Mouse (Mus musculus) liver, embryonic 13.5 days (tissue): ENCODE results near the gene Aldh1l1. TPM values are rescaled to one million over a fixed set of nuclear protein-coding genes. Genes with fewer than 3 reads are reported as not detected.

ENCODE experiments used
- ATAC-seq: fragments of 200-750 bp; cut with Nextera tagmentation; 2 replicates; pipeline ENCODE4 v1.8.0; 2017; ENCODE audit warnings: low read depth, mild to moderate bottlenecking, moderate number of reproducible peaks, moderate library complexity
- DNase-seq: peaks from one replicate; pipeline ENCODE4 v3.0.0; 2022
- H3K27ac ChIP-seq: fragments of 300-500 bp; sonication (generic); 2 replicates; pipeline ENCODE4 v1.5.1; 2015; ENCODE audit warnings: moderate library complexity, mild to moderate bottlenecking, inconsistent platforms
- H3K27me3 ChIP-seq: fragments of 300-500 bp; sonication (generic); 2 replicates; pipeline ENCODE4 v1.6.1; 2015; ENCODE audit warnings: mild to moderate bottlenecking, inconsistent platforms
- H3K36me3 ChIP-seq: fragments of 300-500 bp; sonication (generic); 2 replicates; pipeline ENCODE4 v1.6.1; 2015; ENCODE audit warnings: mild to moderate bottlenecking, inconsistent platforms
- H3K4me1 ChIP-seq: fragments of 300-500 bp; sonication (generic); replicated peaks from 2 replicates; pipeline ENCODE4 v1.6.1; 2015; ENCODE audit warnings: inconsistent platforms
- H3K4me2 ChIP-seq: fragments of 300-500 bp; sonication (generic); 2 replicates; pipeline ENCODE4 v1.6.1; 2015; ENCODE audit warnings: inconsistent platforms, mild to moderate bottlenecking, moderate library complexity
- H3K4me3 ChIP-seq: fragments of 300-500 bp; sonication (generic); replicated peaks from 2 replicates; pipeline ENCODE4 v1.5.1; 2015; ENCODE audit warnings: mild to moderate bottlenecking, inconsistent platforms
- H3K9ac ChIP-seq: fragments of 300-500 bp; sonication (generic); 2 replicates; pipeline ENCODE4 v1.6.1; 2015; ENCODE audit warnings: mild to moderate bottlenecking, inconsistent platforms
- H3K9me3 ChIP-seq: fragments of 300-500 bp; sonication (generic); replicated peaks from 2 replicates; pipeline ENCODE4 v1.6.1; 2016; ENCODE audit warnings: inconsistent platforms
- WGBS: fragments of 180-500 bp; shearing (Covaris S2); methylation state at CpG from one replicate; pipeline ENCODE4 v1.1.7; 2015; ENCODE audit not compliant: insufficient replicate concordance; 5-methylcytosine and 5-hydroxymethylcytosine counted together
- polyA plus RNA-seq: library from polyadenylated mRNA; unstranded; fragments of >200 nt; fragmentation: Nextera tagmentation; extraction: Ambion mirVana; gene quantifications from 2 replicates; pipeline ENCODE4 v1.2.1, GENCODE M21; 2015

The Aldh1l1 gene
- polyA plus RNA-seq, 1 experiment from 2014 or later = 12.3 TPM

GRCm38 (mm10) chr6:90567928-90568327 lies 81.7 kb downstream of the Aldh1l1 start:
- Histone ChIP-seq H3K4me3 (no peak overlapping the region), H3K36me3 (no peaks in the 10 kb centered on the region), H3K9ac (no peak overlapping the region), H3K27ac (no peak overlapping the region), H3K9me3 (no peaks in the 10 kb centered on the region), H3K4me2 (no peak overlapping the region), H3K4me1 (no peaks in the 10 kb centered on the region), H3K27me3 (0 out of 2 replicates have a peak, but pooled peaks cover 2% of the 10 kb centered on the region)
- WGBS = 52% methylated on average over 3 of the region's 3 CpGs
- ATAC-seq (no peak), DNase-seq (no peak)

DNA sequence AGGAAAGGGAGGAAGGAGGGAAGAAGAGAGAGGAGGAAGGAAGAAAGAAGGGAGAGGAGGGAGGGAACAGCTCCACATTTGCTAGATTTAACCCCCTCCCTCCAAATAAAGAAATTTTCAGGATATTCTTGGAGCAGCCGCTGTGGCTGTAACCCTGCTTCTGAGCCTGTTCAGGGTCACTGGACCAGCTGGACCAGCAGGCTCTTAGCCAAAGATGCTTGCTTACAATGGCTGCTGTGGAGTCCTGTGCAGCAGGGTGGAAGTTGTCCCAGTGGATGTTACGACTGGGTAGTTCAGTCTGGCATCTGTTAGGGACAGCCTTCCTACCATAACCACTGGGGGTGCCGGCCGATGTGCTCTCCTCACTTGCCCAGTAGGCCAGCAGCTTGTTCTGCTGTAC lies 82.5 kb downstream of the Aldh1l1 start:
- Histone ChIP-seq H3K27me3 (0 out of 2 replicates have a peak, but pooled peaks cover 2% of the 10 kb centered on the region), H3K36me3 (no peaks in the 10 kb centered on the region), H3K4me3 (no peak overlapping the region), H3K4me2 (no peak overlapping the region), H3K9me3 (no peaks in the 10 kb centered on the region), H3K9ac (no peak overlapping the region), H3K27ac (no peak overlapping the region), H3K4me1 (no peaks in the 10 kb centered on the region)
- WGBS = 79% methylated on average over 4 of the region's 4 CpGs
- no peak for ATAC-seq
- DNase-seq = no peak

- no peaks in the 10 kb centered on the region for H3K36me3 ChIP-seq
- 0 out of 2 replicates have a peak, but pooled peaks cover 2% of the 10 kb centered on the region for H3K27me3 ChIP-seq
- no peak overlapping the region for H3K4me3 ChIP-seq
- no peak overlapping the region for H3K9ac ChIP-seq
- whole genome bisulfite sequencing = 17% methylated on average over 12 of the region's 12 CpGs
- DNase-seq = no peak
- no peak overlapping the region for H3K4me2 ChIP-seq
- no peaks in the 10 kb centered on the region for H3K9me3 ChIP-seq
- H3K4me1 ChIP-seq = no peaks in the 10 kb centered on the region
- no peak for ATAC-seq
- no peak overlapping the region for H3K27ac ChIP-seq
Measured at GRCm38 (mm10) chr6:90569736-90570383, 83.6 kb downstream of the Aldh1l1 start.

GRCm38 (mm10) chr6:90570392-90570791 lies 84.2 kb downstream of the Aldh1l1 start:
- Histone ChIP-seq H3K27me3 (0 out of 2 replicates have a peak, but pooled peaks cover 2% of the 10 kb centered on the region), H3K4me2 (no peak overlapping the region), H3K27ac (no peak overlapping the region)

DNA sequence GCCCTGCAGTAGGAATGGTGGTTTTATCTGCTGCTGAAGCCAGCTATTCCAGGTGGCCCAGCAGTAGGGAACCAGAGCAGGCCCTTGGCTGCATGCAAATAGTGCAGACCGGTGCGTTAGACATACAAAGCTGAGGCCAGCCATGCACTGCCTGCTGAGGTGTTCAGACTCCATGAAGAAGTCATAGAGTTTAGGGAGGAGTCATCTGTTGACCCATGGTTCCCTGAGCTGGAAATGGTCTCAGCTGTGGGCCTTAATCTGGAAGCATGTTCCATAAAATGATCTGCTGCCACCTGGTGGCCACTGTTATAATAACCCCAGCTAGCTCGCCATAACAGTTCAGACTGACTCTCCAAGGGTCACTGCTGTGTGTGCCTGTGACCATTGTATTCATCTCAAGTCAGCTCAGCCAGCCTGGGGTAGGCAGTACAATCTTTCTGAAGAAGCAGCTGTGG lies 89.1 kb downstream of the Aldh1l1 start:
- no peaks in the 10 kb centered on the region for H3K9me3 ChIP-seq
- H3K4me1 ChIP-seq = no peaks in the 10 kb centered on the region
- DNase-seq = peak; percentile 44
- no peak for ATAC-seq
- no peak overlapping the region for H3K4me3 ChIP-seq
- H3K9ac ChIP-seq = no peak overlapping the region
- no peaks in the 10 kb centered on the region for H3K36me3 ChIP-seq
- no peaks in the 10 kb centered on the region for H3K27me3 ChIP-seq
- no peak overlapping the region for H3K4me2 ChIP-seq
- WGBS = 48% methylated on average over 3 of the region's 3 CpGs
- no peak overlapping the region for H3K27ac ChIP-seq

More at GRCm38 (mm10) chr6:90570392-90570791, 84.2 kb downstream of the Aldh1l1 start:
- ATAC-seq = no peak
- no peak for DNase-seq
- no peak overlapping the region for H3K4me3 ChIP-seq
- H3K36me3 ChIP-seq = no peaks in the 10 kb centered on the region
- H3K4me1 ChIP-seq = no peaks in the 10 kb centered on the region
- WGBS = 56% methylated on average over 8 of the region's 8 CpGs
- no peaks in the 10 kb centered on the region for H3K9me3 ChIP-seq
- no peak overlapping the region for H3K9ac ChIP-seq

DNA sequence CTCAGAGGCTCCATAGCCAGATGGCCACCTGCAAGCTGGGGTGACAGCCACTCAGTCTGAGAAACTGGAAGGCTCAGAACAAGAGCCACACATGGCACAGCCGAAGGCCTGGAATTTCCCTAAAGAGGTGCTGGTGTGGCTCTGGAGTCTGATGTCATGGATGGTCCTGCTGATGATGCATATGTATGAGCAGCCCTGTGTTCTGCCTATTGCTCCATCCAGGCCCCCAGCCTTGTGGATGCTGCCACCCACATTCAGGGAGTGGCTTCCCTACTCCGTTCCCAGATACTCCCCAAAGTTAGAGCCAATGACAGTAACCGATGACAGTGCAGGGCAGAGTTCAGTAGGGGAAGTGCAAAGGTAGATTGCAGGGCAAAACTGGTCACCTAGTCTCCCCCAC lies 91.9 kb downstream of the Aldh1l1 start:
- no peaks in the 10 kb centered on the region for H3K4me1 ChIP-seq
- WGBS = 50% methylated on average over 3 of the region's 3 CpGs
- H3K9ac ChIP-seq = peak overlapping the region; percentile 9; the same call in 1 of the 2 replicates
- ATAC-seq = peak; percentile 71
- no peaks in the 10 kb centered on the region; the same call in none of the 2 replicates for H3K27me3 ChIP-seq
- no peak overlapping the region for H3K4me2 ChIP-seq
- no peaks in the 10 kb centered on the region for H3K9me3 ChIP-seq
- no peak overlapping the region for H3K27ac ChIP-seq
- no peaks in the 10 kb centered on the region for H3K36me3 ChIP-seq
- H3K4me3 ChIP-seq = no peak overlapping the region
- no peak for DNase-seq

GRCm38 (mm10) chr6:90582331-90582730 lies 96.1 kb downstream of the Aldh1l1 start:
- H3K27me3 ChIP-seq = no peaks in the 10 kb centered on the region; the same call in none of the 2 replicates
- no peak overlapping the region for H3K9ac ChIP-seq
- no peaks in the 10 kb centered on the region for H3K4me1 ChIP-seq
- H3K27ac ChIP-seq = no peak overlapping the region
- no peaks in the 10 kb centered on the region for H3K9me3 ChIP-seq
- DNase-seq = no peak
- 44% methylated on average over 2 of the region's 2 CpGs for WGBS
- no peak overlapping the region for H3K4me2 ChIP-seq
- no peaks in the 10 kb centered on the region for H3K36me3 ChIP-seq
- ATAC-seq = no peak
- no peak overlapping the region for H3K4me3 ChIP-seq

- H3K9me3 ChIP-seq = no peaks in the 10 kb centered on the region
- no peak overlapping the region for H3K4me3 ChIP-seq
- no peaks in the 10 kb centered on the region for H3K4me1 ChIP-seq
- DNase-seq (no peak), ATAC-seq (no peak)
- no peak overlapping the region for H3K27ac ChIP-seq
- WGBS = 56% methylated on average over 5 of the region's 5 CpGs
- no peak overlapping the region for H3K9ac ChIP-seq
- H3K4me2 ChIP-seq = no peak overlapping the region
- H3K27me3 ChIP-seq = no peaks in the 10 kb centered on the region; the same call in none of the 2 replicates
- no peaks in the 10 kb centered on the region for H3K36me3 ChIP-seq
Measured at GRCm38 (mm10) chr6:90588113-90588512, 101.9 kb downstream of the Aldh1l1 start.

DNA sequence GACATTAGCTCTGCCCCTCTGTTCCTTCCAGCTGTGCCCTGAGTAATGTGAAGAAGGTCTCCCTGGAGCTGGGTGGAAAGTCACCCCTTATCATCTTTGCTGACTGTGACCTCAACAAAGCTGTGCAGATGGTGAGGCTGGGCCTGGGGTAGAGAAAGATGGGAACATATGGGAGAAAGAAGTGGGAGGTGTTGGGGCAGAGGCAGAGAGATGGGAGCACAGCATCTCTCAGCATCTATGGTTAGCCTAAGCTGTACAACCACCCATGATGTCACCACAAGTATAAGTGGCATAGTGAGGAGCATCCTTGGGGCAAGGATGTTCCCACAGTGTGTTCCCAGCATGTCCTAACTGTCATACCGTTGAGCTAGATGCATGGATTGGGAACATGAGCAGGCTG lies 104.5 kb downstream of the Aldh1l1 start:
- no peak for DNase-seq
- ATAC-seq = no peak
- peaks cover 14% of the 10 kb centered on the region for H3K36me3 ChIP-seq
- H3K9ac ChIP-seq = no peak overlapping the region
- H3K4me3 ChIP-seq = no peak overlapping the region
- H3K4me1 ChIP-seq = no peaks in the 10 kb centered on the region
- no peaks in the 10 kb centered on the region for H3K27me3 ChIP-seq
- no peak overlapping the region for H3K27ac ChIP-seq
- WGBS = 43% methylated on average over 1 of the region's 1 CpGs
- no peak overlapping the region for H3K4me2 ChIP-seq
- H3K9me3 ChIP-seq = no peaks in the 10 kb centered on the region

- Histone ChIP-seq H3K36me3 (peaks cover 14% of the 10 kb centered on the region), H3K4me3 (no peak overlapping the region), H3K4me2 (no peak overlapping the region), H3K4me1 (no peaks in the 10 kb centered on the region), H3K27ac (no peak overlapping the region), H3K9ac (no peak overlapping the region), H3K9me3 (no peaks in the 10 kb centered on the region), H3K27me3 (no peaks in the 10 kb centered on the region)
- no peak for DNase-seq
- no peak for ATAC-seq
- WGBS = 48% methylated on average over 1 of the region's 1 CpGs
Measured at GRCm38 (mm10) chr6:90594972-90595371, 108.7 kb downstream of the Aldh1l1 start.

DNA sequence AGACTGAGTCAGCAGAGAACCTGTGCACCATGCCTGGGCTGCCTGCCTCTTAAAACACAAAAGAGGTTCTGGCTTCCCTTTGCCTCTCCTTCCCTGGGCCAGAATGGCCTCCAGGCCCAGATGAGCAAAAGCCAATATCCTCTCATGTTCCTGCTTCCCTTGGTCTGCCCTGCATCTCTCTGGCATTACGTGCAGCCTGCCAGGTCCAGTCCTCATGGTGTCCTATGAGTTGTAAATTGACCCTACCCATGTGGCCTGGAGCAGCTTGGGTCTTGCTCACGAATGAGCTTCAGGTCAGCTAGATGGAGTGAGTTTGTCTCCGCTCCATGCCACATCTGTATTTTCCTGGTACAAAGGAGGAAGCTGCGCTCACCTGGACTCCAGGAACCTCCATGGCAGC lies 110.8 kb downstream of the Aldh1l1 start:
- Histone ChIP-seq H3K27me3 (no peaks in the 10 kb centered on the region), H3K4me2 (no peak overlapping the region), H3K27ac (no peak overlapping the region), H3K9me3 (no peaks in the 10 kb centered on the region), H3K4me3 (no peak overlapping the region), H3K36me3 (peaks cover 14% of the 10 kb centered on the region), H3K9ac (no peak overlapping the region), H3K4me1 (peaks cover 10% of the 10 kb centered on the region)
- DNase-seq (no peak), ATAC-seq (no peak)
- 63% methylated on average over 4 of the region's 4 CpGs for WGBS

DNA sequence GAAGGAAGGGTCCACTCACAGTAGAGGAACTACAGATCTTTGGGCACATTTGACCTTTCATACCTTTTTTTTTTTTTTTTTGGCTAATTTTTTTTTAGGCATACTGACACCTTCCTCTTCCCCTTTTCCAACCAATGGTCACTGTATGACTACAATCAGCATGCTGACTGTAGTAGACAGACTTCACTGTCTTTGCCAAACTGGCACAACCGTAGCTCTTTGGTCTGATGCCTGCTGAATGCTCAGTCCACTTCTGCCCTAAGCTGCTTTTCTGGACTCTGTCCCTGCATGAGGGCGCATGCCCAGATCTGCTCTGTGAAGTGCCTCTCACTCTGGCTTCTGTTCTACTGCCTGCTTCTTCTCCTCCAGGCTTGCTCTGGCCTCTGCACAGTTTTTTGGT lies 111.4 kb downstream of the Aldh1l1 start:
- H3K9ac ChIP-seq = no peak overlapping the region
- ATAC-seq = no peak
- no peak for DNase-seq
- H3K4me3 ChIP-seq = no peak overlapping the region
- peaks cover 14% of the 10 kb centered on the region for H3K36me3 ChIP-seq
- no peaks in the 10 kb centered on the region for H3K9me3 ChIP-seq
- no peaks in the 10 kb centered on the region for H3K27me3 ChIP-seq
- no peak overlapping the region for H3K27ac ChIP-seq
- no peak overlapping the region for H3K4me2 ChIP-seq
- H3K4me1 ChIP-seq = peaks cover 15% of the 10 kb centered on the region
- 54% methylated on average over 2 of the region's 2 CpGs for WGBS
